Mouse (Mus musculus) adrenal gland, adult (tissue): ENCODE measurements around the gene 4931414P19Rik.

Source experiments
- DNase-seq, 2 experiments: peaks; one replicate each; pipeline ENCODE4 v3.0.0; 2022 to 2023; ENCODE audit warnings: low spot score in 1 of 2; ENCODE audit not compliant: inconsistent age in 2 of 2

The 4931414P19Rik gene

DNA sequence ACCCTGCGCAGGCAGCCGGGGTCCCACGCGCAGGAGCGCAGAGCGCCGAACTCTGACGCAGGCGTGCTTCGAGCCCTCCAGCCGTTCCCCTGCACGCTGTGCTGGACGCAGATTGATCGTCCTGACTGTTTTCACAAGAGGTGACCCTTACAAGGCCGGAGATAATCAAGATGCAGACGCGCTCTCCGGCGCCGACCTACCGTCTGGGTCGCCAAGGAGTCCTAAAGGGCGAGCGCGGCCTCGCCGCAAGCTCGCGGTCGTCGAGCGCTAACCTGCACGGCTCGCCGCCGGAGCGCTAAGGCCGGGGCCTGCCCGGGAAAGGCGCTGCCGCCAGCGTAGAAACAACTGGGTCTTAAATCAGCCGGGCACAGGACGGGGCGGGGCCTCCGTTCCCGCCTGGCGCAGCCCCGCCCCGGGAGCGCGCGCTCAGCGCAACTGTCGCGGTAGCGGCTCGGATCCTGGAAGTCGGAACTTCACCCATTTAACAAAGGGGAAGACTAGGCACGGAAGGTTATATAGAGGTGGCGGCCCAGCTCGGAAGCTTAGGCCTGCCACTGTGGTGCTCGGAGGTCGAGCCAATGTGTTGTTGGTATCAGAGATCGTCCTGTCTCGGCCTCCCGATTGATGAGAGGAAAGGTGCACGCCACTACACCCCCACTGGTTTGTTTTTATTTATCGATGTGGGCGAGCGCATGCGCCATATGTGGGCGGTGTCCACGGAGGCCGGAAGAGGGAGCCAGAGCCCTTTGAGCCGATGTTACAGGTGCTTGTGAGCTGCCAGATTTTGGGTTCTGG is 51.6 kb downstream of the 4931414P19Rik start, which contains the start of gene Haus4:
TSS of gene Haus4 (minus strand) at position 642 of the 795 bp plus-strand sequence.
- peak; percentile 91 to 97 for DNase-seq

DNA sequence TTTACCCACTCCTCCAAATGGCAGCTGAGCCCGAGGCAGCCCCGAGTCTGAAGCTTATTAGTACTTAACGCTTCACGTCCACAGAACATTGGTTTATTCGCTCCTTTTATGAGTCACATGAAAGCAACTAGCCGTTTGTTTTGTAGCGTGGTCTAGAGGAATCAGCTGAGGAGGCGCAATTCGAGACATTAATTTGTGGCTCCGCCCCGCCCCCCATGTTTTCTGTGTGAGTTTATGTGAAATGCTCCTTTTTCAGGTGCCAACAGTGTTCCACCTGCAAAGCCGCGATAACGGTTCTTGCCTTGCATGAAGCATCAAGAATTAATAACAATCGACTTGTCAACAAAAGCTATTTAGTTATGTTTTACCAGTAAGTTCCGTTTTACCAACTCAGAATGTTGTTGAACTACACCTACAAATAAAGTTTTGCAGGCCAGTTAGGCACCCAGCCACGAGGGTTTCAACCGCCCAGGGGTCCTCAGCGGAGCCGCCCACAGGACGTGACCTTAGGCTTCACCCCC is 52.3 kb downstream of the 4931414P19Rik start:
- DNase-seq: no peak

DNA sequence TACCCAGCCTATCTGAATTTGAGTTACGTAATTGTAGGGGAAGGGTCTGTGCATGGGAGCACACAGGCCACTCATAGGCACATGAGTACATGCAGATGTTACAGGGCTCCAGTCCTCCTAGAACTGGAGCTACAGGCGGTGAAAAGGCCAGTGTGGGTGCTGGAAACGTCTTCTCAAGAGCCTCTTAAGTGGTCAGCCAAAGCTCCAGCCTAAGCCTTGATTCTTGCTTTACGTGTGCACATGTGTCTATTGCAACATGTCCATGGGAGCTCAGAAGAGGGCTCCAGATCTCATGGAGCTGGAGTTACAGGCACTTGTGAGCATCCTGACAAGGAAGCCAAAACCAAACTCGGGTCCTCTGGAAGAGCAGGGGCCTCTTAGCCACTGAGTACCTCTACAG is 61.1 kb downstream of the 4931414P19Rik start:
- DNase-seq: no peak

DNA sequence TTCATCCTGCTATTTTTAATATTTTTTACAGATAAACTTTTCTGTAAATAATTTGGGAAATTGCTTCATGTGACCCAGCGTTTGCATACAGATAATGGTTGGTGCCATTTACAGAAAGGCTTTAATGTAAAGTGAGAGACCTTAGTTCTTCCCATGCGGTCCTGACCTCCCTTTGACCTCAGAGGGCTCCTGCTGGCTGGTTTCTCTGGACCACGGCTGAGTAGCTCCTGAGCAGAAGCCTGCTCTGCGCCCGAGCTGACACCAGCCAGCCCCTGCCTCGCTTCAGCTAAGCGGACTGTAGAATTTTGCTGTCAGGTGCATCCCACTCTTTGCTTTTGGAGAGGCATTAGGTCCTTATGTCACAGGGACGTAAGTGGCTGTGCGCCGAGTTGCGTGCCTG is 65.0 kb downstream of the 4931414P19Rik start:
- DNase-seq: no peak

DNA sequence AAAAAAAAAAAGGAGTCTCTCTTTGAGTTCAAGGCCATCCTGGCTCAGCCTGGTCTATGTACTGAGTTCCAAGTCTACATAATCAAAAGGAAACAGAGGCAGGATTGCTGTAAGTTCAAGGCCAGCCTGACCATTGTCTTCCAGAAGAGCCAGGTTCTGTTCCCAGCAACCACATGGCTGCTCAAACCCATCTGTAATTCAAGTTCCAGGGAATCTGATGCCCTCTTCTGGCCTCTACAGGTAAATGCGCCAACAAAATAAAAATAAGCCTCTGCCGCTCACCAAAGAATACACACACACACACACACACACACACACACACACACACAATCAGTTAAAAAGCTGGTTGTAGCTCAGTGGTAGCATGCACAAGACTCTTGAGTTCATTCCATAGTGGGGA is 67.2 kb downstream of the 4931414P19Rik start:
- no peak for DNase-seq
